Mouse (Mus musculus) right cerebral cortex, postnatal 10 days (tissue): ENCODE measurements around the gene Bcam.
A peak's percentile ranks its signal among the peaks of the same experiment; 100 is the strongest.

ENCODE experiments used
- DNase-seq, 2 experiments: peaks; one replicate each; pipeline ENCODE4 v3.0.0; 2021; ENCODE audit warnings: low spot score in 2 of 2

Gene Bcam

DNA sequence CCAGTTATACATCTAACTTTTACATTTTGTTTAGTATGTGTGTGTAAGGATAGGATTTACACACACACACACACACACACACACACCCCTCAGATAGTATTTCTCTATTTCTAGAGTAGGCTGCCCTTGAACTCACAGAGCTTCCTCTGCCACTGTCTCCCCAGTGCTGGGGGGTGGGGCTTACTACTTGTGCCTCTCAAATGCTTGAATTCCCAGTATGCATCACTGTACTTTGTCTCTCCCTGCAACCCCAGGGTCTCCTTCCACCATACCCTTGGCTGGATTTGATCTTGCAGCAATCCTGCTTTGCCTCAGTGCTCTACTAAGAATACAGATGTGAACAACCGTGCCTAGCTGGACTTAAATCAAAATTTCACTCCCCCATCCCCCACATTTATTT, 16.8 kb downstream of the Bcam start:
- DNase-seq = no peak

DNA sequence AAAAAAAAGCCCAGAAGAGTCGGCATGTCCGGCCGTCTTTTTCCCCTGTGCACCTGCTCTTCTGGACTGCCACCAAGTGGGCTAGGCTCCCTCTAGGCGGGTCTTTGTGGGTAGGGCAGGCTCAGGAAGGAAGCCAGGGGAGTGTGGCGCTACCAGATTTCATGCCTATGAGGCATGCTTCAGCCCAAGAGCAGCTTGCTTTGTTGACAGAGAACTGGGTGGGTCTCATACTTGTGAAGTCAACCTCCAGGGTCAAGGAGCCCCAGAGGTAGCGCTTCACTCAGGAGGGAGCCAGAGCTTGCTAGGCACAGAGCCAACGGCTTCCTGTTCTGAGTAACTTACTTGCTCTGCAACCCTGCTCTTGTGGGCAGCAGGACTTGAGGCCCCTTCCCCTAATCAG, 17.2 kb downstream of the Bcam start:
- no peak for DNase-seq

DNA sequence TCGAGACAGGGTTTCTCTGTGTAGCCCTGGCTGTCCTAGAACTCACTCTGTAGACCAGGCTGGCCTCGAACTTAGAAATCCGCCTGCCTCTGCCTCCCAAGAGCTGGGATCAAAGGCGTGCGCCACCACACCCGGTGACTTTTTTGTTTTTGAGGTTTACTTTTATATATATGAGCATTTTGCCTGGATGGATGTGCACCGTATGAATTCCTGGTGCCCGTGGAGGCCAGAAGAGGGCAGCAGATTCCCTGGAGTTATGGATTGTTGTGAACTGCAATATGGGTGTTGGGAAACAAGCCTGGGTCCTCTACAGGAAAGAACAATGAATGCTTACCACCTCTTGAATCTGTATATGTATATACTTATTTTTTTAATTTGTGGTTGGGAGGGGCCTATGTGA, 18.2 kb downstream of the Bcam start:
- no peak for DNase-seq

DNA sequence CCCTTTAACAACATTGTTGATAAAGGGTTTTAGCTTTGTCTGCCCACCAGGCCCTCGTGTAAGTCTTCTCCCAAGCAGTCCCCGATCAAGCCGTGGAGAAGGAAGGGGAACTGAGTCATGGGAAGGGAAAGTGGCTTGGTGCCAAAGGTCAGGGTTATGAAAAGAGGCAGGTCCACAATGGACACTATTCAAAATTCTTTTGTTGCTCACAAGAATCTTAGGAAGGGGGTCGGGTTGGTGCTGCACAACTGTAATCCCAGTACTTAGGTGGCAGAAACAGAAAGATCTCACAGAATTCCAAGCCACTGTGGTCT, 19.8 kb downstream of the Bcam start:
- DNase-seq = peak in 1 of 2 experiments; percentile 49

DNA sequence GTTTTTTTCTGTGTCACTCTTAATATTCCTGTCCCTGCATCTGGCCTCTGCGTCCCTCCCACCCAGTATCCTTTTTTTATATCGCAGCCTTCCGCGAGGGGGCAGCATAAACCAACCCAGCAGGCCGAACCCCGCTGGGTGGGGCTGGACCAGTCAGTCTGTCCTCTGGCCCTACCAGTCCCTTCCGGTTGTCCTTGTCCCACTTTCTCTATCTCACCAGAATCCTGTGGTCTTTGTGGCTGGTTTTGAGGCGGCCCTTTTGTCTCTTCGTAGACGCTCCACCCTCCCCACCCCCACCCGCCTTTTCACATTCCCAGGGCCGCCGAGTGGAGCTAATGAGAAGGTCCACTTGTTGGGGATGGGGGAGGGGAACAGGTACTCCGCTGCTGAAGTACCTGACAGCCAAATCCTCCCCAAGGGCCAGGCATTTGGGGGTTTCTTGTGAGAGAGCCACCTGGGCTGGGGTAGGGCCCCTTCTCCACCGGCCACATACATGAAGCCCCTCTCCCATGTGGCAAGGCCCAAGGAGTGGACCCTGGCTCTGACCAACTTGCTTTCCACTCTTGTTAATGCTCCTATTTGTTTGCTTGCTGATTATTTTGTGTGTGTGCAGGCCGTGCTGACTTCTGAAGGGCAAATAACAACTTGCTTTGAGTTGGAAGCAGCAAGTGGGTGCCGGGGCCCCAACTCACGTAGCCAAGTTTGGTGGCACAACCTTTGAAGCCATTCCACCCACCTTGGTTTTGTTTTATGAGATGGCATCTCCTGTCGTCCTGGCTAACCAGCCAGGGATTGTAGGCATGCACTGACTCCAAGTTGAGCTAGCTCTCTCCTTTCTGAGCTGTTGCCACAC, 20.4 kb downstream of the Bcam start, which contains the start of gene Nectin2:
TSS of gene Nectin2 (minus strand) at position 267 of the 853 bp plus-strand sequence.
- DNase-seq = peak; percentile 88 to 89

DNA sequence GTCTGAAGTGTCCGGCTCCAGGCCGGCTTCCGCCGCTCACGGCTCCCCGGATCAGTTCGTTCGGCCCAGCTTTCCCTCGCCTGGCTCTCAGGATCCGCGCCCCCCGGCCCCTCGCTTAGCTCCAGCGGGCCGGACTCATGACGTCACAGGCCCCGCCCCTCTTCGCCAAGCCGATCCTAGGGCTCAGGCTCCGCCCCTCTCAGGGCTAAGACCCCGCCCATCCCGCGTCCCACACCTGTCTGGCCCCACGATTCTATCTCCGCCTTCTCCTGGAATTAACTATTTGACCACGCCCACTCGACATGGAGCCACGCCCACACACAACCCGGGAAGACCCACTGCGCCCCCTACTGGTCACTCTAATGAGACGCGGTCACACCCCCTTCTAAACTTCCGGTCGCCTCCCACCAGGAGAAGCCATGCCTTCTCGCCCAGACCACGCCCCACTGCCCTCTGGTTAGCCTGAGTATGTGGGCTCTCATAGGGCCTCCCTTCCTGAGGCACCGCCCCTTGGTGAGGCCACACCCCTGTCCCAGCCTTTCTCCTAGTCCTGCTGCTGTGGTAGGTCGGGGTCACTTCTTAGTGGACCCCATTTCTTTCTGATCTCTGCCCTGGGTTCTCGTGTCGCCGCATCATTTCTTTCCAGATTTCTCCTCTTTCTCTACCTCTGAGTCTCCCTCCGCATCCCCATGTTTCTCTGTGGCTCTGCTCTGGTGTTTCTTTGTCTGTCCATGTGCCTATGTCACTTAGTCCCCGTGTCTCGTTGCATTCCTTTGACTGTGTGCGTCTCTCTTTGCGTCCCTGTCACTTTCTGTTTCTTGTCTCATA, 21.2 kb downstream of the Bcam start:
- DNase-seq = peak; percentile 96 to 97

DNA sequence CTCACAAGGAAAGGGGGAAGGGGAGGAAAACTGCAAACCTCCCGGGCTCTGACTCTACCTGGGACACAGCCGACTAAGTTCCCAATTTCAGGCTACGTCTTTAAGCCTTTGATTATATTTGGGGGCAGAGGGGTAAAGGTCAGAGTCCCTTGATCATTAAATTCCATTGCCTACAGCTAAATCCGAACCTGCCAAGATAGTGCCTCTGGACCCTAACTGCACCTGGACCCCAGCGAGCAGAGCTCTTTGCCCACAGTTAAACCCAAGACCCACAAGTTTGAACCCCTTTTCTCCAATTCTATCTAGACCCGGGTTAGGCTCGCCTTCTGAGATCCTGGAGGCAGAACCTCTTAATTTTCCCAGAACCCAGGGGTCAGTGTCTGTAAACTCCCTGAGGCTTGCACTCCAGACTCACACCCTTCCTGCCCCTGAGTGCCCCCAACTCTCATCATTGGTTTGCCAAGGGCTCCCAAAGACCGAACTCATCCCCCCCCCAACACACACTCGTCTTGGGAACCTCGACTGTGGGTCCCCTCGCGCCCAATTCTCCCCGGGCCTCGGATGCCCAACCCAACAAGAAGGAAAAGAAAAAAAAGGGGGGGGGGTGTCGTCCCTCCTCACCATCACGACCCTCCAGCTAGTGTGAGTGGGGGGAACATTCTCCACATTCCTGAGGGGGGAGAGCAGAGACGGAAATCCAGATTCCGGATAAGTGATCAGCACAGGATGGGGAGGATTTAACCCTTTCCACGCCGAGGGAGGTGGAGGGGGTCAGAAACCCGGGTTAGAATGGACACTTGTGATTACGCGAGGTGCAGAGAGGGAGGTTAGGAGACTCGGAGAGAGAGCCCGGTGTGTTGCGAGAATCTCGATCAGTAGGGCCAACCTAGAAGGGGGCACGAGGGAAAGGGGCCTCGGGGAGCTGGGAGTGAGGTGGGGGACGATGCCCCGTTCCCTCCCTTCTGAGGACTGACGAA, 22.3 kb downstream of the Bcam start:
- peak; percentile 53 to 71 for DNase-seq

DNA sequence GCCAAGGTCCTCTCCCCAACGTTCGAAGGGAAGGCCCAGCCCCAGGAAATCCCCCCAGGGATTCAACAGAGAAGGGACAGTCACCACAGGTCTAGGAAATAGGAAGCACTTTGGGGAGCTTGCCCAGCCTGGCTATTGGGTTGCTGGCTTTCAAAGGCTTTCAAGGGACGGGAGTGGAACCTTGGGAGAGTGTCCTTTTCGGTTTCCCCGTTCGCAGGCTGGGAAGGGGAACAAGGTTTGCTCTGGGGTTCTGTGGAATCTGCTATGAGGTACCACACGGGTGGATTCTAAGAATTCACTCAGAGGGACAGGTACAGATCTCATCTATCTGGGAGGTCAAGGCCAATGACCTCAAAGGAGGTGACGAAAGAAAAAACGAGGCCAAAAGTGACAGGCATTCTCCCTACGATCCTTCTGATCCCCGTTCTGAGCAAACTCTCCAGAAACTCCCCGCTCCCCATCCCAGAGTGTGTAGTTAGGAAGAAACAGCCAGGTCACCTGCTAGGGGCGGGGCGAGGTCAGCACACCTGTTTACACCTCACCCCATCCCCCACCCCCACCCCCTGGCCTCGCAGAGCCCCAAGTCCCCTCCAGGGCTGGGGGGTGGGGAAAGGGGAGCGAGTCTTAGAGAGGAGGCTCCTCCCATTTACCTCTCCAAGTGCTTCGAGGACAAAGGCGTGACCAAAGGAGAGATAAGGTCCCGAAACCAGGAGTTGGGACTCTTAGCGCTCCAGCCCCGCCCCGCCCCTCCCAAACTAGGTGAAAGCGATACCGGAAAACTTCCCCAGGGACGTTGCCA, 23.2 kb downstream of the Bcam start:
- DNase-seq = no peak

DNA sequence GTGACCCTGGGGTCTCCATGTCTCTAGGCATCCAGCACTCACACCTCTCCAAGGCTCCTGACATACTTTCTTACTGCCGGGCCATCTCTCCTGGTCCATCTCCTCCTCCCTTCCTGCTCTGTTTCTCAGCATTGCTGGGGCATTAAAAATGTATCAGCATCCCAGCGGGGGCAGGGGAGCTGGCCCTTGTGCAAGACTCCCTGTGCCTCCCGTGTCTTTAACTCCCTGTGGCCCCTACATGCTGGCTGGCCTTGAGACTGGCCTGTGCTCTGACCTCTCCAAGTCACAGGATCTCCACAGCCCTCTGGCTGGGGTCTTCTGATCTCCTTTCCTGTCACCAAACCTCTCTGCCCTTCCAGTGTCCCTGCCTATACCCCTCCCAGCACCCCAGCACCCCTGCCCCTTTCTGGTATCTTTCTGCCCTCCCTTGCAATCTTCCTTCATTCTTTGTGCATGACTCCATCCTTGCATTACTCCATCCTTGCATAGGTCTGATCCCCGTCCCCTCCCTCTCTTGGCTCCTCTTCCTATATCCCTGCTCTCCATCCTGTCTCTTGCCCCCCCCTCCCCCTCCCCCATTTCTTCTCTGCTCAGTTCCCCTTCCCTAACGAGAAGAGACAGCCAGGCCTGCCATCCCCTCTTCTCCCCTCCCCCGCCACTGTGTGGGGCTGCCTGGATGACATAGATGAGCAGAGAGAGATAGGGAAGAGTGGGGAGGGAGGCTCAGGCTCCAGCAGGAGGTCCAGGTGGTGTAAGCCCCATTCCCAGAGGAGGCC, 24.2 kb downstream of the Bcam start:
- no peak for DNase-seq

DNA sequence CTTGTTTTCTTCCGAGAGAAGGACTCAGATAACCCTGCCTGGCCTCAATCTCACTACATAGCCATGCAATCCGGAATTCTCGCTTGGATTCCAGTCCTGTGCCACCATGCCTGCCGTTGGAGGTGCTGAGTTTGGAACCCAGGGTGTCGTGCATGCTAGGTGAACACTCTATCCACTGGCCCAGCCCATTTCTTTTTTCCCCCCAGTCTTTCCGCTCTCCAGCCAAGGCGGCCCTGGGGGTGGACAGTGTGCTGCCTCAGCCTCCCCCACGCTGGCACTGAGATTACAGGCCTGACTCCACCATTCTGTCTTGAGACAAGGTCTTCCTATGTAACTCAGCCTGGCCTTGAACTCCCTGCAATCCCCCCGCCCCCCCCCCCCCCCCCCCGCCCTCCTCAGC, 24.8 kb downstream of the Bcam start:
- DNase-seq = no peak

DNA sequence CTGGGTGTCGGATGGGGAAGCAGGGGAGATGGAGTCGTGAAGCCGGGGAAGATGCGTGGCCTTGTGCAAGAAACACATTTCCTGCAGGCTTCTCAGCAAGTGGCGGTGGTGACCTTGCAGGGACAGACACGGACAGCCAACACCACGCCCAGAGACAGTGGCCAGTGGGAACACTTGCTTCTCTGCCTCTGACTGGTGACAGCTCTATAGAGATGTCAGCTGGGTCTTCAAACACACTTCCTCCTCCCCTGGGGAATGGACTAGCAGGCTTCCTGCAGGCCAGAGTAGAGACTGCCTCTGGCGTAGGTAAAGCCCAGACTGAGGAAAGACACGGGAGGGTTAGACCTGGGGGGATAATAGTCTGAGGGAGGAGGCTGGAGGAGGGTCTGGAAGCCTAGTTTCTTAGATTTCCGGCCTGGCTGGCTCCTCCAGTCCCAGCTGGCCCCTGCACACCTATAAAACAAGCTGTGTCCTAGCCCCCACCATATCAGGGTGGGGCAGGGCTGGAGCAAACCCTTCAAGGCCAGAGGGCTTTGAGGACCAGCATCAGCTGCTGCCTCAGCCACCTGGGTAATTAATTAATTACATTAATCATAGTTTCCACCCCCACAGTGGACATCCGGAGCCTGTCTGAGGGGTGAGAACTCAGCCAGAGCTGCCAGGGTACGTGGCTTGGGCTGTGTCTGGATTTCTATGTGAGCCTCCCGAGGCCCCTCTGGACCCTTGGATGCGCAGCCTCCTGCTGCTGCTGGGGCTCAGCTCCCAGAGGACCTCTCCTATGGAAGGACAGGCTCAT, 26.0 kb downstream of the Bcam start:
- peak in 1 of 2 experiments; percentile 57 for DNase-seq

DNA sequence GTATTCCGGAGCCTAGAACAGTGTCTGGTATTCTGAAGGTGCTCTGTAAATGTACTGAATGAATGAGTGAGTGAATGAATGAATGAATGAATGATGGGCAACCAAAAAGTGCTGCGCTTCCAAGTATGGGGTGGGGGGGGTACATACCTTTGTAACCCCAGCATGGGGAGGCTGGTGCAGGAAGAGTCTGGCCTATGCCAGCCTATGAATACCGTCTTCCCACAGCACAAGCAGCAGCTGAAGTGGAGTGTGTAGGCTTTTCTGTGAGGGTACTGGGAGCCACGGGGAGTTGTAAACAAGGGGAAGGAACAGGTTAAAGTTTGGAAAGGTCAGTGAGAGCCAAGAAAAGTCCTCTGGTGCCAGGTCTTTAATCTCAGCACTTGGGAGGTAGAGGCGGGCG, 27.0 kb downstream of the Bcam start:
- no peak for DNase-seq

DNA sequence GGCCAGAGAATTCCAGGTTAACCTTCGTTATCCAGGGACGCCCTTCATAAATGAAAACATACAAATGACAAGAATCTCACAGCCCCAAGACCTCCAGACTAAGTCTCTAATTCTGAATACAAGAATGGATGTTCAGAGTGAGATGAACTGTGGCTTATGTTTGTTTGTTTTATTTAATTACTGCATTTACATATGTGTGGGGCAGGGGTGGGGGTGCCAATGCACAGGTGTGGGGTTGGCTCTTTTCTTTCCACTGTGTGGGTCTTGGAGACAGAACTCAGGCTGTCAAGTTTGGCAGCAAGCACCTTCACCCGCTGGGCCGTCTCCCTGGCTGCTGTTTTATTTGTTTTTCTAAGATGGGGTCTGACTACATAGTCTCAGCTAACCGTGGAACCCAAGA, 28.3 kb downstream of the Bcam start:
- DNase-seq = no peak

DNA sequence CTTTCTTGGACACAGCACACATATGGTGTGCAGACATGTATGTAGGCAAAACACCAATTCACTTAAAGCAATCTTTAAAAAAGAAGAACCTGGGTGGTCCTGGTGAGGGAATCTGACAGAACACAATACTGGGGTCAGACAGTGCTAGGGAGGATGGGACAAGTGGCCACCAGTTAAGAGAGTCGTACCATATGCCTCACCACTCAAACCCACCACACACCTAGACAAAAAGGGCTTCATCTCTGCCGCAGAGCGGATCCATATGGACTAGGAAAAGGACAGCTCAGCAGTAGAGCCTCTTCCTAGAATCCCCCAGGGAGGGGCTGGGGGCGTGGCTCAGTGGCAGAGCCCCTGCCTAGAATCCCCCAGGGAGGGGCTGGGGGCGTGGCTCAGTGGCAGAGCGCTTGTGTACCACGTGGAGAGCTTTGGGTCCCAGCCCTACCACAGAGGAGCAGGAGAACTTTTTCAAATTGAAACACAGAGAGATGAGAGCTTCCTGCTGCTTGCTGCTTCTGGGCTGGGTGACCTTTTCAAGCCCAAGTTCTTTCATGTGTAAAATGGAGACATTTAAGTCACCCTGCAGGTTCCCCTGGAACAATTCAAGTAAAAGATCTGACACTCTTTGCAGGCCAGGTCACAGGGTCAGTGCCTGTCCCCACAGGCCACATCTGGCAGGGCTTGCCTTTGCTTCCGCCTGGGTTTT, 29.3 kb downstream of the Bcam start:
- DNase-seq = no peak

DNA sequence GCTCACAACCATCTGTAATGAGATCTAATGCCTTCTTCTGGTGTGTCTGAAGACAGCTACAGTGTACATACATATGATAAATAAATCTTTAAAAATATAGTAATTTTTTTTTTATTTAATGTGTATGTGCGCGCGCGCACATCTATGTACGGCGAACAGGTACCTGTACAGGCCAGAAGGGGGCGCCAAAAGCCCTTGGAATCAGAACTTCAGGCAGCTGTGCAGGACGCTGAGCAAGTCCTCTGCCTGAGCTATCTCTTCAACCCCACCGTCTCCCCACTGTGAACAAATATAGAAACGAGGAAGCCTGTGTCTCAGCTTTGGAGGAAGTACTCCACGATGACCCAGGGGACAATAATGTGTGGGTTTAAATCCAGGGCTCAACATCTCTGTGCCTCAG, 30.5 kb downstream of the Bcam start:
- DNase-seq = no peak

DNA sequence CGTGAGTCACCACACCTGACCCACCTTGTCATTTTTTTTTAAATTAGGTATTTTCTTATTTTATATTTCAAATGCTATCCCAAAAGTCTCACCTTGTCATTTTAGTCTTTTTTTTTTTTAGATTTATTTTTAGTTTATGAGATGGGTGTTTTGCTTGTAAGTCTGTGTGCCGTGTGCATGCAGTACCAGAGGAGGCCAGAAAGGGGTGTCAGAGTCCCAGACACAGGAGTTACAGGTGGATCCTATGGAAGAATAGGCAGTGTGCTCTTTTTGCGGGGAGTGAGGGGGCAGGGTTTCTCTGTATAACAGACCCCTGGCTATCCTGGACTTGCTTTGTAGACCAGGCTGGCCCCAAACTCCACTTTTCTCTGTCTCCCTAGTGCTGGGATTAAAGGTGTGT, 32.0 kb downstream of the Bcam start:
- no peak for DNase-seq

DNA sequence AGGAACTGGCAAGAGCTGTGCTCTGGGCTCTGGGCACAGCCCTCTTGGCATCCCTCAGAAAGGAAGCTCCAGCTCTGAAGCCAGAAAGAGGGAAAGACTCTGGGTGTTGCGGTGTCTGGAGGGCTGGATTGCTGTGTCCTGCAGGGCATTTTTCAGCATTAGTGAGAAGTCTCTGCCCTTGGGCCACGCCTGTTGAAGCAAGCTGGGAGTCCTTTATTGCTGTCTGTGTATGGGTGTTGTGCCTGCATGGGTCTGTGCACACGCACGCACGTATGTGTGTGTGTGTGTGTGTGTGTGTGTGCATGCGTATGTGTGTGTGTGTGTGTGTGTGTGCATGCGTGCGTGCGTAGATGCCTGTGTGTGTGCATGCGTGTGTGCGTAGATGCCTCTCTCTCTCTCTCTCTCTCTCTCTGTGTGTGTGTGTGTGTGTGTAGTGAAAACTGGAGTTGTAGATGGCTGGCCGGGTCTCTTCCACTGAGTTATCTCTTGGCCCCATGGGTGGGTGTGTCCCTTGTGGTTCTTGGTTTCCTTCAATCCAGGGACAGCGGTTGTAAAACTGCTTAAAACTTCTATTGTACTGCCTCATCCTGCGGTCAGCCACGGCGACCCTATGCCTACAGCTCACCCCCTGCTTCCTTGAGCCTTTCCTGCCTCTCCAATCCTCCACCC, 34.3 kb downstream of the Bcam start:
- no peak for DNase-seq

DNA sequence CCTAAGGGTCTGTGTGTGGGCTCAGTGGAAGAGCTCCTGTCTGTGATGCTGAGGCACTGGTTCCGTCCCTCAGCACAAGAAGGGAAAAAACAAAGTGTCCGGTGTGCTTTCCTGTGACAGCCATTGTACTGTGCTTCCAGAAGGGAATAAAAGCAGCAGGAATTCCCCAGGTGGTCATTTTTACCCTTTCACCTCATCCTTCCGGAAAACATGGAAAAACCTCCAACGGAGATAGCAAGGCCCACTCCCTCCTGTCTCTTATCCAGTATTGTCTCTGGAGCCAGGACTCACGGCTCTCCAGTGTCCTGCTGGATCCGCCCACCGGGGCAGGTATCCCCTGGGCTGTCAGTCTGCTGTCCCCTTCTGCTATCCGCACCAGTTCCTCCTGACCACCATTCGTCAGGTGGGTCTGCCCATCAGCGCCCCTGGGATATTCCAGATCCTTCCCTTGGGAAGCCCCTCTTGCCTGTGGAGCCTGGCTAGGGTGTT, 36.6 kb downstream of the Bcam start:
- DNase-seq = no peak
